Mouse (Mus musculus): ENCODE measurements around the gene Ptpn18.
A peak's percentile ranks its signal among the peaks of the same experiment; 100 is the strongest.

Gene Ptpn18

GRCm38 (mm10) chr1:34518259-34518658, 58.7 kb downstream of the Ptpn18 start:
- no peak for DNase-seq

DNA sequence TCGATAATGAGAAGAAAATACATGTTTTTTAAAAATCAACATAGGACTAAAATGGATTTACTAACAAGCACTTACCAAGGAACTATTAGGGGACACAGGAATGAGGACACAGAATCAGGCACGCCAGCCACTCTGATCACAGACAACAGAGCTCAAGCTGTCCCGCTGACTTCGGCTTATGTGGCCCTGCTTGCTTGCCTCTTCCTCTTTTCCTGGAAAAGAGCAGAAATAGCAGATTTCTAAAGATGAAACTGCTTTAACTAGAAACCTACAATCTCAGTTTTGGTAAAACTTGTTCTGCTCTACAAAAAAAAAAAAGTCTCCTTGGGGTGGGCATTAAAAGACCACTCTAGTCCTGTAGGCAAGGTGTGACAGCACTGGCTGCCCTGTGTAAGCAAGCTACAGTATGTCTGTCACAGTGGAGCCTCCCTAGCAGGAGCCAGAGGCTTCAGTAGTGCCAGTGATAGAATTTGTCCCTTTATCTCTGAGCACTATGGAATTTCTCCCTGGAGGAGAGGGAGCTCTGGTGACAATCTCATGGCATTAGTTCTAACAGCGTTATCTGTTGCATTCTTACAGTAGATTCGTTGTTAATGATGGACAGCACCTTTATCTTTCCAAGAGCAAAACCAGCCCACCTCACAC, 62.8 kb downstream of the Ptpn18 start:
- DNase-seq, result peak; percentile 38

GRCm38 (mm10) chr1:34522850-34523244, 63.3 kb downstream of the Ptpn18 start:
- DNase-seq, result peak; percentile 78

DNA sequence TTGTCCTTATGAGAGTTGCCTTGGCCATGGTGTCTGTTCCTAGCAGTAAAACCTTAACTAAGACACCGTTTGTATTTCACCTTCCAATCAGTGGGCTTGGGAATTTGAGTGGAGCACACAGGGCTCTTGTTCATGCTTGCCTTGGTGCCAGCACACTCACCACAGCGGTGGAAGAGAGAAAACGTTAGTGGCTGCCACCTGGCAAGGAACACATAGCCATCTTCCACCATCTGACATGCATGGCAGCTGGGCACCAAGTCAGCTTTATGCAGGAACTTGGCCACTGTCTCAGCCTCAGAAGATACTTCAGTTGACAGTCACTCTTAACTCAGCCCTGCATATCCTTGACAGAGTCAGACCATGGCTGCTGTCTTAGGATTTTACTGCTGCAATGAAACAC, 64.1 kb downstream of the Ptpn18 start:
- peak; percentile 27 for DNase-seq
